Mouse (Mus musculus) MEL (cell line): ENCODE data around the gene Mmd. TPM values are rescaled to one million over a fixed set of nuclear protein-coding genes. Genes with fewer than 3 reads are reported as not detected.

Experiments used
- DNase-seq: peaks from one replicate; pipeline ENCODE4 v3.0.0; 2011; ENCODE audit warnings: low read depth, low spot score
- H3K27ac ChIP-seq: 2 replicates; pipeline ENCODE4 v1.5.1; 2012; ENCODE audit warnings: low read depth, mild to moderate bottlenecking, control low read depth, low read length, moderate library complexity; ENCODE audit not compliant: control insufficient read depth
- H3K27me3 ChIP-seq, 2 experiments: fragments of 150-350 bp in 1 of 2; sonication (generic) in 1 of 2; 2 replicates each; pipeline ENCODE4 v1.6.1; 2012; ENCODE audit warnings: low read length in 2 of 2, mild to moderate bottlenecking in 2 of 2, improper control_type of control experiment in 1 of 2, moderate library complexity in 1 of 2; ENCODE audit not compliant: insufficient read depth in 2 of 2, control insufficient read depth in 1 of 2
- H3K36me3 ChIP-seq, 2 experiments: 2 replicates each; pipeline ENCODE4 v1.6.1; 2012 to 2014; ENCODE audit warnings: low read length in 2 of 2, improper control_type of control experiment in 1 of 2, inconsistent platforms in 1 of 2, mild to moderate bottlenecking in 1 of 2; ENCODE audit not compliant: insufficient read depth in 2 of 2, control insufficient read depth in 1 of 2
- H3K4me1 ChIP-seq, 2 experiments: fragments of 150-350 bp in 1 of 2; sonication (generic) in 1 of 2; 2 replicates each; pipeline ENCODE4 v1.6.1; 2012; ENCODE audit warnings: low read length in 2 of 2, improper control_type of control experiment in 1 of 2, mild to moderate bottlenecking in 1 of 2; ENCODE audit not compliant: insufficient read depth in 2 of 2, control insufficient read depth in 1 of 2
- H3K4me3 ChIP-seq, 2 experiments: fragments of 150-350 bp in 1 of 2; sonication (generic) in 1 of 2; 2 replicates each; pipeline ENCODE4 v1.5.1; 2012; ENCODE audit warnings: low read depth in 2 of 2, low read length in 2 of 2, mild to moderate bottlenecking in 2 of 2, moderate library complexity in 2 of 2, control low read depth in 1 of 2, improper control_type of control experiment in 1 of 2; ENCODE audit not compliant: control insufficient read depth in 1 of 2, insufficient read depth in 1 of 2
- H3K79me2 ChIP-seq: 2 replicates; pipeline ENCODE4 v1.6.1; 2012; ENCODE audit warnings: mild to moderate bottlenecking, low read length, moderate library complexity; ENCODE audit not compliant: control insufficient read depth, poor library complexity, insufficient read depth
- H3K9ac ChIP-seq: 2 replicates; pipeline ENCODE4 v1.6.1; 2012; ENCODE audit warnings: low read depth, mild to moderate bottlenecking, control low read depth, low read length, moderate library complexity; ENCODE audit not compliant: control insufficient read depth, poor library complexity, severe bottlenecking
- H3K9me3 ChIP-seq: fragments of 150-350 bp; sonication (generic); replicated peaks from 2 replicates; pipeline ENCODE4 v1.6.1; 2012; ENCODE audit warnings: mild to moderate bottlenecking, low read length, improper control_type of control experiment, moderate library complexity; ENCODE audit not compliant: insufficient read depth
- BHLHE40 ChIP-seq: IDR thresholded peaks from 2 replicates; pipeline ENCODE4 v1.6.1; 2012; ENCODE audit warnings: low read depth, mild to moderate bottlenecking, inconsistent platforms, low read length, improper control_type of control experiment, borderline replicate concordance
- CHD2 ChIP-seq: IDR thresholded peaks from 2 replicates; pipeline ENCODE4 v1.6.1; 2011; ENCODE audit warnings: low read length, improper control_type of control experiment
- CTCF ChIP-seq, 3 experiments: IDR thresholded peaks in 2 of 3; conservative IDR thresholded peaks in 1 of 3; 2 replicates each; pipeline ENCODE4 v1.5.1; 2011 to 2012; ENCODE audit warnings: low read length in 3 of 3, low read depth in 2 of 3, mild to moderate bottlenecking in 2 of 3, improper control_type of control experiment in 1 of 3, inconsistent platforms in 1 of 3, mixed read lengths in 1 of 3, moderate library complexity in 1 of 3; ENCODE audit not compliant: control insufficient read depth in 1 of 3, insufficient read depth in 1 of 3, poor library complexity in 1 of 3, severe bottlenecking in 1 of 3
- EP300 ChIP-seq, 2 experiments: IDR thresholded peaks; 2 replicates each; pipeline ENCODE4 v1.6.1; 2011; ENCODE audit warnings: improper control_type of control experiment in 2 of 2, low read length in 2 of 2, low read depth in 1 of 2, mild to moderate bottlenecking in 1 of 2
- ETS1 ChIP-seq: IDR thresholded peaks from 2 replicates; pipeline ENCODE4 v1.6.1; 2012; ENCODE audit warnings: low read depth, mild to moderate bottlenecking, inconsistent platforms, low read length, improper control_type of control experiment, moderate library complexity
- GABPA ChIP-seq: IDR thresholded peaks from 2 replicates; pipeline ENCODE4 v1.6.1; 2012; ENCODE audit warnings: low read depth, mild to moderate bottlenecking, inconsistent platforms, low read length, improper control_type of control experiment, moderate library complexity
- GATA1 ChIP-seq: IDR thresholded peaks from 2 replicates; pipeline ENCODE4 v1.6.1; 2011; ENCODE audit warnings: low read depth, low read length, improper control_type of control experiment
- HCFC1 ChIP-seq: IDR thresholded peaks from 2 replicates; pipeline ENCODE4 v1.6.1; 2012; ENCODE audit warnings: low read depth, mild to moderate bottlenecking, inconsistent platforms, low read length, improper control_type of control experiment, moderate library complexity
- JUND ChIP-seq: IDR thresholded peaks from 2 replicates; pipeline ENCODE4 v1.6.1; 2011; ENCODE audit warnings: low read depth, mild to moderate bottlenecking, improper control_type of control experiment, low read length
- KAT2A ChIP-seq: conservative IDR thresholded peaks from 2 replicates; pipeline ENCODE4 v1.6.1; 2012; ENCODE audit warnings: low read depth, low read length, improper control_type of control experiment, inconsistent platforms
- MAFK ChIP-seq: IDR thresholded peaks from 2 replicates; pipeline ENCODE4 v1.6.1; 2011; ENCODE audit warnings: low read depth, mild to moderate bottlenecking, low read length, improper control_type of control experiment, borderline replicate concordance
- MAZ ChIP-seq: IDR thresholded peaks from 2 replicates; pipeline ENCODE4 v1.6.1; 2012; ENCODE audit warnings: low read depth, mild to moderate bottlenecking, inconsistent platforms, low read length, improper control_type of control experiment
- MEF2A ChIP-seq: IDR thresholded peaks from 2 replicates; pipeline ENCODE4 v1.6.1; 2014; ENCODE audit warnings: low read depth, mild to moderate bottlenecking, inconsistent platforms, low read length, improper control_type of control experiment; ENCODE audit not compliant: poor library complexity, insufficient replicate concordance, severe bottlenecking; ENCODE audit errors: extremely low read depth
- MXI1 ChIP-seq: IDR thresholded peaks from 2 replicates; pipeline ENCODE4 v1.6.1; 2011; ENCODE audit warnings: mild to moderate bottlenecking, low read depth, low read length, improper control_type of control experiment
- MYB ChIP-seq: IDR thresholded peaks from 2 replicates; pipeline ENCODE4 v1.6.1; 2011; ENCODE audit warnings: mild to moderate bottlenecking, low read depth, low read length, improper control_type of control experiment
- NELFE ChIP-seq: IDR thresholded peaks from 2 replicates; pipeline ENCODE4 v1.6.1; 2011; ENCODE audit warnings: low read depth, low read length, improper control_type of control experiment
- NRF1 ChIP-seq: IDR thresholded peaks from 2 replicates; pipeline ENCODE4 v1.6.1; 2014; ENCODE audit warnings: low read depth, mild to moderate bottlenecking, inconsistent platforms, low read length, improper control_type of control experiment, moderate library complexity; ENCODE audit not compliant: poor library complexity, insufficient read depth, severe bottlenecking
- POLR2A ChIP-seq, 2 experiments: IDR thresholded peaks; 2 replicates each; pipeline ENCODE4 v1.6.1; 2011 to 2012; ENCODE audit warnings: low read length in 2 of 2, mild to moderate bottlenecking in 2 of 2, control low read depth in 1 of 2, improper control_type of control experiment in 1 of 2, low read depth in 1 of 2, moderate library complexity in 1 of 2; ENCODE audit not compliant: control insufficient read depth in 1 of 2, insufficient read depth in 1 of 2, poor library complexity in 1 of 2
- RCOR1 ChIP-seq: IDR thresholded peaks from 2 replicates; pipeline ENCODE4 v1.6.1; 2012; ENCODE audit warnings: low read depth, mild to moderate bottlenecking, inconsistent platforms, low read length, improper control_type of control experiment
- SIN3A ChIP-seq: IDR thresholded peaks from 2 replicates; pipeline ENCODE4 v1.6.1; 2012; ENCODE audit warnings: low read length, improper control_type of control experiment, inconsistent platforms
- SMC3 ChIP-seq: IDR thresholded peaks from 2 replicates; pipeline ENCODE4 v1.6.1; 2011; ENCODE audit warnings: low read depth, low read length, improper control_type of control experiment
- TAL1 ChIP-seq: IDR thresholded peaks from 2 replicates; pipeline ENCODE4 v1.6.1; 2012; ENCODE audit warnings: mild to moderate bottlenecking, inconsistent platforms, low read length, moderate library complexity, mixed read lengths
- TBP ChIP-seq: IDR thresholded peaks from 2 replicates; pipeline ENCODE4 v1.8.0; 2011; ENCODE audit warnings: low read depth, low read length, improper control_type of control experiment
- TCF12 ChIP-seq: IDR thresholded peaks from 2 replicates; pipeline ENCODE4 v1.6.1; 2014; ENCODE audit warnings: low read depth, mild to moderate bottlenecking, inconsistent platforms, low read length, improper control_type of control experiment, moderate library complexity
- UBTF ChIP-seq: IDR thresholded peaks from 2 replicates; pipeline ENCODE4 v1.6.1; 2012; ENCODE audit warnings: low read depth, mild to moderate bottlenecking, inconsistent platforms, low read length, improper control_type of control experiment, moderate library complexity, borderline replicate concordance; ENCODE audit not compliant: insufficient read depth
- USF1 ChIP-seq: IDR thresholded peaks from 2 replicates; pipeline ENCODE4 v1.6.1; 2014; ENCODE audit warnings: low read depth, mild to moderate bottlenecking, inconsistent platforms, low read length, improper control_type of control experiment, moderate library complexity
- USF2 ChIP-seq, 2 experiments: IDR thresholded peaks; 2 replicates each; pipeline ENCODE4 v1.6.1; 2011 to 2012; ENCODE audit warnings: improper control_type of control experiment in 2 of 2, low read length in 2 of 2, borderline replicate concordance in 1 of 2, inconsistent platforms in 1 of 2, low read depth in 1 of 2, mild to moderate bottlenecking in 1 of 2; ENCODE audit not compliant: insufficient read depth in 1 of 2
- ZC3H11A ChIP-seq: IDR thresholded peaks from 2 replicates; pipeline ENCODE4 v1.6.1; 2012; ENCODE audit warnings: low read depth, mild to moderate bottlenecking, inconsistent platforms, low read length, improper control_type of control experiment
- ZKSCAN1 ChIP-seq: IDR thresholded peaks from 2 replicates; pipeline ENCODE4 v1.6.1; 2012; ENCODE audit warnings: low read depth, mild to moderate bottlenecking, inconsistent platforms, low read length, improper control_type of control experiment, moderate library complexity
- ZNF384 ChIP-seq: IDR thresholded peaks from 2 replicates; pipeline ENCODE4 v1.6.1; 2012; ENCODE audit warnings: low read depth, mild to moderate bottlenecking, inconsistent platforms, low read length, improper control_type of control experiment
- polyA plus RNA-seq, 2 experiments: library from polyadenylated mRNA; stranded (reverse) in 1 of 2; unstranded in 1 of 2; fragments of >175 nt in 1 of 2; fragments of >200 nt in 1 of 2; gene quantifications; 2 replicates each; pipeline versions ENCODE4 v1.2.1 to v1.2.4; 2012; ENCODE audit warnings: low replicate concordance in 2 of 2, low read depth in 1 of 2; ENCODE audit not compliant: insufficient read length in 2 of 2, insufficient read depth in 1 of 2, missing spikeins in 1 of 2
- total RNA-seq: library from RNA; depleted of rRNA; stranded (reverse); fragments of 300-350 nt; gene quantifications from 2 replicates; pipeline ENCODE4 v1.2.3, GENCODE M21; 2012

Mmd gene
- total and polyA plus RNA-seq, 3 experiments = 7.4 to 15.5 TPM; not detected in 1

DNA sequence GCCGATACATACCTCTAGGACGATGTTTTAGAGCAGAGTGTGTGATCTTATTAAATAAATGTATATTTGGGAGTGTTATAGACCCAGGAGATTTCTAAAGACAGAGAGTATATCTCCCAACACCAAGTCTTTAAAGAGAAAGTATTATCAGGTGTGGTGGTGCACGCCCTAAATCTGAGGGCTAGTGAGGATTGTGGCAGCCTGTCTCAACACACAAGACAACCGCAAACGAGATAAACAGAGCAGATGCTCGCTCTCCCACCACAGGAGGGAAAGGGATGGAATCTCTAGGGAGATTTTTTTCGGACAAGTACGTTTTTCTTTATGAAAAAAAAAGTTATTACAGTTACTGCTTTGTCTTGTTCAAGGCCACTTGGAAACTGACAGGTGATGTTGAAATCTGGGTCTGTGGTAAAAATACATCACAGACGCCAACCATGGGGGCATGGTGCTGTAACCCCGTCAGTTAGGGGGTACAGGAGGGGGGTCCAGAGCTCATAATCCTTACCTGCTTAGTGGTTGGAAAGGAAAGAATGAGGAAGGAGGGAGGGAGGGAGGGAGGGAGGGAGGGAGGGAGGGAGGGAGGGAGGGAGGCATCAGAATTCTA is 9.2 kb downstream of the Mmd start:
- Histone ChIP-seq H3K9me3 (no peaks in the 10 kb centered on the region), H3K4me1 (peaks cover 8 to 21% of the 10 kb centered on the region in 2 experiments), H3K9ac (no peak overlapping the region), H3K36me3 (peaks cover 0 to 20% of the 10 kb centered on the region in 2 experiments; a peak in 2 of 4 replicates), H3K4me3 (no peak overlapping the region), H3K27me3 (no peaks in the 10 kb centered on the region), H3K27ac (no peak overlapping the region), H3K79me2 (no peaks in the 10 kb centered on the region)
- DNase-seq = peak; percentile 68
- TF ChIP-seq USF2 (IDR thresholded peaks at IDR 0.05; ENCODE audit: borderline replicate concordance in 1 of 2, insufficient read depth in 1 of 2, low read depth in 1 of 2, low read length in 2 of 2) (no peak), ZKSCAN1 (no peak), GABPA (no peak), RCOR1 (peak; percentile 99), EP300 (IDR thresholded peaks at IDR 0.05; ENCODE audit: low read depth in 1 of 2, low read length in 2 of 2) (peak; percentile 79 to 81), MAZ (no peak), BHLHE40 (peak; percentile 79), NELFE (no peak), CTCF (IDR thresholded peaks at IDR 0.05 in 2 of 3, conservative IDR thresholded peaks at IDR 0.05 in 1 of 3; ENCODE audit: control insufficient read depth in 1 of 3, insufficient read depth in 1 of 3, low read depth in 2 of 3, low read length in 3 of 3, poor library complexity in 1 of 3, severe bottlenecking in 1 of 3) (no peak), NRF1 (no peak), ETS1 (peak; percentile 68), MXI1 (peak; percentile 61; the same call in 1 of the 2 replicates), POLR2A (IDR thresholded peaks at IDR 0.05; ENCODE audit: control insufficient read depth in 1 of 2, insufficient read depth in 1 of 2, low read depth in 1 of 2, low read length in 2 of 2, poor library complexity in 1 of 2) (no peak), TCF12 (peak; percentile 81), UBTF (no peak), ZC3H11A (no peak), ZNF384 (peak; percentile 69), GATA1 (peak; percentile 84), TBP (no peak), SIN3A (peak; percentile 48; the same call in 1 of the 2 replicates), MEF2A (no peak), SMC3 (no peak), JUND (no peak), HCFC1 (no peak), KAT2A (no peak), MAFK (peak; percentile 88), MYB (peak; percentile 39; the same call in 1 of the 2 replicates), TAL1 (no peak), CHD2 (no peak), USF1 (no peak)
